Mouse (Mus musculus) heart, embryonic 13.5 days (tissue): Measurements from ENCODE around the gene Vmn1r63. TPM values are rescaled to one million over a fixed set of nuclear protein-coding genes. Genes with fewer than 3 reads are reported as not detected.
"Not testable (repeated sequence)": the region's sequence is repeated elsewhere in the genome, so short reads cannot be mapped to it uniquely, and the experiment has no call there.

Experiments
- ATAC-seq: fragments of 200-750 bp; cut with Nextera tagmentation; 2 replicates; pipeline ENCODE4 v1.8.0; 2017; ENCODE audit warnings: moderate TSS enrichment; ENCODE audit not compliant: insufficient number of reproducible peaks, low FRiP score, low TSS enrichment; ENCODE audit errors: extremely low read depth
- H3K27ac ChIP-seq: fragments of 300-500 bp; sonication (generic); replicated peaks from 2 replicates; pipeline ENCODE4 v1.5.1; 2015; ENCODE audit warnings: moderate library complexity, mild to moderate bottlenecking, inconsistent platforms
- H3K27me3 ChIP-seq: fragments of 300-500 bp; sonication (generic); replicated peaks from 2 replicates; pipeline ENCODE4 v1.6.1; 2015; ENCODE audit warnings: mild to moderate bottlenecking, inconsistent platforms
- H3K36me3 ChIP-seq: fragments of 300-500 bp; sonication (generic); 2 replicates; pipeline ENCODE4 v1.6.1; 2015; ENCODE audit warnings: mild to moderate bottlenecking, inconsistent platforms
- H3K4me1 ChIP-seq: fragments of 300-500 bp; sonication (generic); 2 replicates; pipeline ENCODE4 v1.6.1; 2015; ENCODE audit warnings: inconsistent platforms
- H3K4me2 ChIP-seq: fragments of 300-500 bp; sonication (generic); 2 replicates; pipeline ENCODE4 v1.6.1; 2015; ENCODE audit warnings: inconsistent platforms, mild to moderate bottlenecking, moderate library complexity
- H3K4me3 ChIP-seq: fragments of 300-500 bp; sonication (generic); 2 replicates; pipeline ENCODE4 v1.5.1; 2015; ENCODE audit warnings: moderate library complexity, mild to moderate bottlenecking, inconsistent platforms
- H3K9ac ChIP-seq: fragments of 300-500 bp; sonication (generic); 2 replicates; pipeline ENCODE4 v1.6.1; 2015; ENCODE audit warnings: inconsistent platforms, mild to moderate bottlenecking, moderate library complexity
- H3K9me3 ChIP-seq: fragments of 300-500 bp; sonication (generic); 2 replicates; pipeline ENCODE4 v1.6.1; 2016; ENCODE audit warnings: inconsistent platforms
- WGBS: fragments of 180-500 bp; shearing (Covaris S2); methylation state at CpG from one replicate; pipeline ENCODE4 v1.1.7; 2015; ENCODE audit warnings: mixed read lengths; 5-methylcytosine and 5-hydroxymethylcytosine counted together
- polyA plus RNA-seq: library from polyadenylated mRNA; unstranded; fragments of >200 nt; fragmentation: Nextera tagmentation; extraction: Ambion mirVana; gene quantifications from 2 replicates; pipeline ENCODE4 v1.2.1, GENCODE M21; 2015

Vmn1r63 gene
- polyA plus RNA-seq = not detected in 2 replicates

DNA sequence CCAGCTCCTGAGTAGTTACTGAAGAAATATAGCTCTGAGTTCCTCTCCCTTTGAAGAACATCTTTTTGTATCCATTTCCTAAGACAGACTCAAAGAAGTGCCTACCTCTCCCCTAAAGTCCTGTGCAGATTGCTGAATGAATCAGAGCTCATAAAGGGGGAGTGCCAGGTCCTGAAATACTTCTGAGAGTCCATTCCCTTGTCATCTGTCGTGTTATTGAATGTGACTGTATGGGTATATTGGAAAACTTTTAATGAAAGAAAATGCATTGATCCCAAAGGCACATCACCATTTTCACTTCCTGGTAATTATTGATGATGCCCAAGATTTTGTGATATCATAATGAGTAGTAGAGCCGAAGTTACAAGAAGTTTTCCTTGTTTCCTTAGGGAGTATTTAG lies at the start of gene Vmn1r63:
Gene Vmn1r63 (minus strand): TSS at position 101 of the 400 bp plus-strand sequence.
- not testable (repeated sequence) for H3K4me3 ChIP-seq, H3K27me3 ChIP-seq, H3K36me3 ChIP-seq, H3K27ac ChIP-seq, H3K9me3 ChIP-seq, H3K4me1 ChIP-seq, H3K9ac ChIP-seq, H3K4me2 ChIP-seq, ATAC-seq
- WGBS = no CpG with 5 or more reads among the region's 2 CpGs

Other genes with a start within 250 kb of the Vmn1r63 start
- gene Vmn1r61, start 192.2 kb downstream of the Vmn1r63 start, polyA plus RNA-seq = not detected in 2 replicates
- gene Vmn1r62, start 131.8 kb downstream of the Vmn1r63 start, polyA plus RNA-seq = not detected in 2 replicates
- not detected in 2 replicates for gene Vmn1r64, start 79.1 kb upstream of the Vmn1r63 start, polyA plus RNA-seq
- not detected in 2 replicates for gene Vmn1r65, start 205.6 kb upstream of the Vmn1r63 start, polyA plus RNA-seq
- gene Nlrp4c, start 239.7 kb upstream of the Vmn1r63 start, polyA plus RNA-seq = not detected in 2 replicates